Mouse (Mus musculus) heart, embryonic 11.5 days (tissue): Measurements from ENCODE around the gene Mrps27. TPM values are rescaled to one million over a fixed set of nuclear protein-coding genes. Genes with fewer than 3 reads are reported as not detected.
"Not testable (repeated sequence)": the region's sequence is repeated elsewhere in the genome, so short reads cannot be mapped to it uniquely, and the experiment has no call there.

Source experiments
- ATAC-seq: fragments of 200-750 bp; cut with Nextera tagmentation; replicated peaks from 2 replicates; pipeline ENCODE4 v1.8.0; 2017; ENCODE audit warnings: moderate library complexity; ENCODE audit not compliant: insufficient number of reproducible peaks, low FRiP score, low TSS enrichment
- H3K27ac ChIP-seq: fragments of 300-500 bp; sonication (generic); 2 replicates; pipeline ENCODE4 v1.5.1; 2014; ENCODE audit warnings: mild to moderate bottlenecking, low read depth, low read length
- H3K27me3 ChIP-seq: fragments of 300-500 bp; sonication (generic); 2 replicates; pipeline ENCODE4 v1.6.1; 2014; ENCODE audit warnings: mild to moderate bottlenecking, low read length, mixed read lengths; ENCODE audit not compliant: control insufficient read depth, insufficient read depth
- H3K36me3 ChIP-seq: fragments of 300-500 bp; sonication (generic); 2 replicates; pipeline ENCODE4 v1.6.1; 2014; ENCODE audit warnings: mild to moderate bottlenecking, low read length, moderate library complexity, mixed read lengths; ENCODE audit not compliant: control insufficient read depth, insufficient read depth
- H3K4me1 ChIP-seq: fragments of 300-500 bp; sonication (generic); 2 replicates; pipeline ENCODE4 v1.6.1; 2014; ENCODE audit warnings: low read length; ENCODE audit not compliant: control insufficient read depth, insufficient read depth
- H3K4me2 ChIP-seq: fragments of 300-500 bp; sonication (generic); 2 replicates; pipeline ENCODE4 v1.6.1; 2014; ENCODE audit warnings: mild to moderate bottlenecking, moderate library complexity
- H3K4me3 ChIP-seq: fragments of 300-500 bp; sonication (generic); 2 replicates; pipeline ENCODE4 v1.5.1; 2014; ENCODE audit warnings: low read depth, low read length
- H3K9ac ChIP-seq: fragments of 300-500 bp; sonication (generic); 2 replicates; pipeline ENCODE4 v1.6.1; 2014; ENCODE audit warnings: mild to moderate bottlenecking, low read depth, low read length, moderate library complexity
- H3K9me3 ChIP-seq: fragments of 300-500 bp; sonication (generic); replicated peaks from 2 replicates; pipeline ENCODE4 v1.6.1; 2016; ENCODE audit warnings: low read length; ENCODE audit not compliant: control insufficient read depth
- WGBS: fragments of 180-500 bp; shearing (Covaris S2); extraction: QIAGEN DNeasy Blood & Tissue Kit; methylation state at CpG from one replicate; pipeline ENCODE4 v1.1.7; 2014; ENCODE audit not compliant: insufficient replicate concordance; 5-methylcytosine and 5-hydroxymethylcytosine counted together
- polyA plus RNA-seq: library from polyadenylated mRNA; unstranded; fragments of >200 nt; fragmentation: Nextera tagmentation; extraction: Ambion mirVana; gene quantifications from 2 replicates; pipeline ENCODE4 v1.2.1, GENCODE M21; 2014

Mrps27 gene
- polyA plus RNA-seq, 1 experiment from 2014 or later, result 73.1 TPM

DNA sequence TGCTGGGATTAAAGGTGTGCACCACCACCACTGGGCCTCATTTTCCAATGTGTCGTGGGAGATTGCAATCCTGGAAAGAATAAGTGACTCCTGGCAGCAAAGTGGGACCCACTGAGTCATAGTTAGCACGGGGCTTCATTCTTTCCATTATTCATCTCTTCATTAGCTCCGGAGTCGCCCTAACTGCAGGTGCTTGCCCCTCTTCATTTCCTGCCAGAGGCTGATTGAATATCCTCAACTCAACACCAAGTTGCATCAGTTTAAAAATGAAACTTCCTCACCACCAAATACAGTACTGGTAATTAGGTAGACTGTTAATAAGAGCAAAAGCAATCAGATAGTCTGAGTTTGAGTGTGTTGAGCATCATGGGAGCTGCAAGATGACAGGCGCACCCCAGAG is 30.5 kb upstream of the Mrps27 start:
- no peak overlapping the region for H3K9ac ChIP-seq
- H3K27me3 ChIP-seq, result no peaks in the 10 kb centered on the region
- no peak overlapping the region for H3K4me3 ChIP-seq
- H3K4me2 ChIP-seq, result no peak overlapping the region
- H3K36me3 ChIP-seq, result no peaks in the 10 kb centered on the region
- H3K4me1 ChIP-seq, result no peaks in the 10 kb centered on the region
- WGBS, result 80% methylated on average over 5 of the region's 5 CpGs
- H3K9me3 ChIP-seq, result no peaks in the 10 kb centered on the region
- no peak for ATAC-seq
- no peak overlapping the region for H3K27ac ChIP-seq

DNA sequence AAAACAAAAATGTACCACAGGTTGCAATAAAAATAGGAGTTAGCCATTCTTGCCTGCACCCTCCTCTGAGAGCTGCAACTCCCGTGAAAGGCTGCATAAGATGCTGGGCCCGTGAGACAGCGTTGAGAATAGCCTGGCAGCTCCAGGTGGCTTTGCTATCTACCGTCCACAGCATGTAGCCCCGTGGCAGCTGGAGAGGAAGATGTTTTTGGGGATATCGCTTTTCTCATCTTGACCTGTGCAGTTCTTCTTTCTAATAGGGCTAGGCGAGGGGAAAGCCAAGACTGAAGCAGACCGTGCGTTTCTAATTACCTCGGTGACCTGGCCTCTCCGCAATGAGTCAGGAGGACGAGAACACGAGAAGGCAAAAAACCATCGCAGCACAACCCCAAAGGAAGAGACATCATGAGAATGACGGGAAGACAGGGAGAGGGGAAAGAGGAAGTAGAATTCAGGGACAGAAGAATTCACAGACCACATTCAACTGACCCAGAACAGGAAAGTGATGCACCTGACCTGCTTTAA is 29.9 kb upstream of the Mrps27 start:
- no peaks in the 10 kb centered on the region for H3K4me1 ChIP-seq
- no peak overlapping the region for H3K4me3 ChIP-seq
- H3K9me3 ChIP-seq, result no peaks in the 10 kb centered on the region
- peaks cover under 1% of the 10 kb centered on the region for H3K36me3 ChIP-seq
- H3K27ac ChIP-seq, result no peak overlapping the region
- H3K9ac ChIP-seq, result no peak overlapping the region
- no peak overlapping the region for H3K4me2 ChIP-seq
- no peak for ATAC-seq
- no peaks in the 10 kb centered on the region for H3K27me3 ChIP-seq
- 77% methylated on average over 15 of the region's 15 CpGs for WGBS

DNA sequence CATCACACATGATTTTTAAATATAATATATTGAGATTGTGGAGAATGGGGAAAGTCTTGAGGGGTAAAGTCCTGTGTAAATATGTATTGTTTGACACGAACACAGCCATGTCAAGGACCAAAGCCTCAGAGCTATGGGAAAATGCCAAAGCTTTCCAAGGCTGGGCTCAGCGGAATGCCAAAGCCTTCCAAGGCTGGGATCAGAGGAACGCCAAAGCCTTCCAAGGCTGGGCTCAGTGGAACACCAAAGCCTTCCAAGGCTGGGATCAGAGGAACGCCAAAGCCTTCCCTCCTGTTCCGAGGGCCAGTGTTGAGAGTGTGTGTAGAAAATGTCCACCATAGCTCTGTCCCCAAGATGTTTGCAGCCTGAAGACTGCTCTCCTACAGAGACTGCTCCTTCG is 28.2 kb upstream of the Mrps27 start:
- H3K4me3 ChIP-seq, result no peak overlapping the region
- no peak overlapping the region for H3K4me2 ChIP-seq

DNA sequence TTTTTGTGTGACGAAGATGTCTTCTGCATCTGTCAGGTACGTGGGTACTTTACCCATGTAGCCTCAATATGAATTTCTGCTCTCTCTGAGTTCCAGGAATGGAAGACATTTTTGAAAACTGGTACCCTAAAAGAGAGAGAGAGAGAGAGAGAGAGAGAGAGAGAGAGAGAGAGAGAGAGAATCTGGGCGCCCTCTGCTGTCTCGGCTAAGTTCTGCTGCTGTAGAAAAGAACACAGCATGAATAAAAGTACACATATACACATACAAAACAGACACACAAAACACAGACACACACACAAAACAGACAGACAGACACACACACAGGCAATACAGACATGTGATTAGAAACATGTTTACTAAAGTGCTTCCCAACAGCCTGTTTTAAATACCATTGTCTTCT is 27.5 kb upstream of the Mrps27 start:
- no peak for ATAC-seq
- Histone ChIP-seq H3K36me3 (peaks cover 6% of the 10 kb centered on the region), H3K4me2 (no peak overlapping the region), H3K27ac (no peak overlapping the region), H3K9me3 (no peaks in the 10 kb centered on the region), H3K4me3 (no peak overlapping the region), H3K9ac (no peak overlapping the region), H3K4me1 (no peaks in the 10 kb centered on the region), H3K27me3 (no peaks in the 10 kb centered on the region)
- 50% methylated on average over 4 of the region's 4 CpGs for WGBS

More for the DNA sequence above, 28.2 kb upstream of the Mrps27 start:
- WGBS, result 80% methylated on average over 6 of the region's 6 CpGs
- H3K9ac ChIP-seq, result no peak overlapping the region
- H3K27ac ChIP-seq, result no peak overlapping the region
- no peak for ATAC-seq
- no peaks in the 10 kb centered on the region for H3K27me3 ChIP-seq
- no peaks in the 10 kb centered on the region for H3K4me1 ChIP-seq
- no peaks in the 10 kb centered on the region for H3K9me3 ChIP-seq
- peaks cover 6% of the 10 kb centered on the region for H3K36me3 ChIP-seq

DNA sequence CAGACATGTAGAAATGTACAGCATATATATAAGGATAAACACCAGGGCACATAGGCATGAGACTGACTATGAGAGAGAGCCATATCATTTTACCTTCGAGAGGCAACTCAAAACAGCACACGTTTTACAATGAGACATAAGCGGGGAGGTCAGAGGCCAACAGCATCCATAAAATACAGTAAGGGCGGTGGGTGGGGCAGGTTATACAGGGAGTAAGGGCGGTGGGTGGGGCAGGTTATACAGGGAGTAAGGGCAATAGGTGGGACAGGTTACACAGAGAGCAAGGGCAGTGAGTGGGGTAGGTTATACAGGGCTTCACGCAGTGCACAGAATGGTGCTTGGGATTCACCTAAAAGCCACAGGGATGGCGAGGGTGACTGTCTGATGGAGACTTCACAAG is 24.1 kb upstream of the Mrps27 start:
- Histone ChIP-seq H3K4me3 (no peak overlapping the region), H3K4me1 (no peaks in the 10 kb centered on the region), H3K9ac (no peak overlapping the region), H3K36me3 (peaks cover 18% of the 10 kb centered on the region), H3K27me3 (no peaks in the 10 kb centered on the region), H3K9me3 (no peaks in the 10 kb centered on the region), H3K4me2 (no peak overlapping the region), H3K27ac (no peak overlapping the region)
- no peak for ATAC-seq
- 91% methylated on average over 7 of the region's 7 CpGs for WGBS

DNA sequence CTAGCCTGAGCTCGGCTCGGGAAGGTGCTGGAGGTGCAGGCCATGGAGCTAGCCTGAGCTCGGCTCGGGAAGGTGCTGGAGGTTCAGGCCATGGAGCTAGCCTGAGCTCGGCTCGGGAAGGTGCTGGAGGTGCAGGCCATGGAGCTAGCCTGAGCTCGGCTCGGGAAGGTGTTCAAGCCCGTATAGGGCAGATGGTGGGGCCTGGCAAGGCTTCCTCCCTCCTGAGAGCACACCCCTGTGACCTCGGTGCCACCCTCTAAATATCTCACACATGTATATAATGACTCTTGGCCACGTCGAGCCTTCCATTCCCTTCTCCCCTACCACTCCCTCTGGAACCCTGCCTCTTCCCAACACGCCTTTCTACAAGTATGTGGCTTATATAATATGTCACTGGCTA is 21.7 kb upstream of the Mrps27 start:
- not testable (repeated sequence) for H3K4me2 ChIP-seq, H3K4me1 ChIP-seq, H3K9ac ChIP-seq, ATAC-seq, H3K9me3 ChIP-seq, H3K27ac ChIP-seq, H3K27me3 ChIP-seq, H3K4me3 ChIP-seq
- 93% methylated on average over 13 of the region's 13 CpGs for WGBS
- peaks cover 22% of the 10 kb centered on the region for H3K36me3 ChIP-seq

DNA sequence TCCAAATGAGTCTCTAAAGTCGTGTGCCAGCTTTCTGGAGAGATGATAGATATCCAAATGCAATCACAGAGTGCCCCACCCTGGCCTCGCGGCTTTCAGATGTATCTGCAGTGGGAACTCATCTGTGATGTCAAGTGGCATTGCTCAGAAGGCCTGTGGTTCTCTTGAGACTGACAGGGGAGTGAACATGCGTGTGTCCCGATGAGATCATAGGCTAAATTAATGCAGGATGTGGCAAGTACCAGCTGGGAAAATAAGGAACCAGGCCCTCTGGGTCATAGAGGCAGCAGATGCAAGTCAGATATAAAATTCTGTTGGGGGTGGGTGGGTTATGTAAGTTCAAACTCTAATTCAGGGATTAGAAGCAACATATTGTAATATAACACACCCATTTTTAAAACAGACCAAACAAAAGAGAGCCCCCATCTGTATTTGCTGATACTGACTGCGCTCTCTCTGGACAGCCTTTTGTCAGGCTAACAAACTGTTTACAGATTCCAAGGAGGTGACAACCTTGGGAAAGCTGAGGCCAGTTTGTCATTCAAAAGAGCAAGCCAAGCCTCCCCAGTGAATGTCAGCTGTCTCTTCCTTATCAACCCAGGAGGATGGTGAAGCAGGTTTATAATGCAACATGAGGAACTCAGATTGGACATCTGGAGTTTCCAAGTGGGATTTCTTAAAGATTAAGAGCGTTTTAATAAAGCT is 20.8 kb upstream of the Mrps27 start:
- Histone ChIP-seq H3K27ac (no peak overlapping the region), H3K36me3 (peaks cover 26% of the 10 kb centered on the region), H3K9ac (no peak overlapping the region), H3K4me2 (no peak overlapping the region), H3K4me1 (no peaks in the 10 kb centered on the region), H3K27me3 (no peaks in the 10 kb centered on the region), H3K4me3 (no peak overlapping the region), H3K9me3 (no peaks in the 10 kb centered on the region)
- 78% methylated on average over 7 of the region's 7 CpGs for WGBS
- no peak for ATAC-seq

DNA sequence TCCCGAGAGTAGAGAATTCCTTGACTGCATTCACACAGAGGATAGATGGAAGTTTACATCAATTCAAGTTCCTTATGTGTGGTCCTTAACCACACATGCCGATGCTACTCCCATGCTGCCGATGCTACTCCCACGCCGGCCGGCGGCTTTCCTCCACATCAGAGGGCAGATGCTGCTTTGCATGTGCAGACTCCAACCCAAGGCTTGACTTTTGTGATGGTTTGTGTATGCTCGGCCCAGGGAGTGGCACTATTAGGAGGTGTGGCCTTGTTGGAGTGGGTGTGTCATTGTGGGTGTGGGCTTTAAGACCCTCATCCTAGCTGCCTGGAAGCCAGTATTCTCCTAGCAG is 20.3 kb upstream of the Mrps27 start:
- 91% methylated on average over 8 of the region's 8 CpGs for WGBS
- H3K9me3 ChIP-seq, H3K27ac ChIP-seq, ATAC-seq, H3K27me3 ChIP-seq, H3K4me1 ChIP-seq, H3K4me3 ChIP-seq, H3K9ac ChIP-seq, H3K4me2 ChIP-seq: not testable (repeated sequence)
- H3K36me3 ChIP-seq, result peaks cover 31% of the 10 kb centered on the region

DNA sequence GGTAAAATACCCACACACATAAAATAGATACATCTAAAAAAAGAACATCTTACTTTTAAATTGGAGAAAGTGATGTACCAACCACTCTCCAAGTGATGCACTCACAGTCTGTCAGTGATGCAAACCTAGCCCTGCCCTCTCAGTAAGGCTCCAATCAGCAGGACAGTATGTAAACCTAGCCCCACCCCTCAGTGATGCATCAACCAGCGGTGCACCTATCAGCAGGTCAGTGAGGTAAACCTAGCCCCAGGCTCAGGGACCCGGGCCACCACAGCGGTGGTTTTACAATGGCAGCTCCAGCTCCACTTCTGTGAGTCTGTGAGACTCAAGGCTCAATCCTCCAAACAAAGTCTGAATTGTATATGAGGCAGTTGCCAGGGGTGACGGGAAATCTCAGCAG is 13.3 kb upstream of the Mrps27 start:
- H3K27ac ChIP-seq, result no peak overlapping the region
- H3K27me3 ChIP-seq, result no peaks in the 10 kb centered on the region
- no peak overlapping the region for H3K4me2 ChIP-seq
- no peaks in the 10 kb centered on the region for H3K4me1 ChIP-seq
- 75% methylated on average over 4 of the region's 4 CpGs for WGBS
- no peaks in the 10 kb centered on the region for H3K9me3 ChIP-seq
- peaks cover 44% of the 10 kb centered on the region for H3K36me3 ChIP-seq
- H3K4me3 ChIP-seq, result no peak overlapping the region
- no peak overlapping the region for H3K9ac ChIP-seq
- no peak for ATAC-seq
